ENCODE assay signal across 12 mouse cellular contexts in genomic region chr13:111397061-111397460, GRCm38 (mm10).
DNase-seq lines count a peak whose midpoint lies in the region; ATAC-seq and TF ChIP-seq lines count a peak whose summit lies in the region.
"Had no signal": no experiment of that assay in that cellular context is flagged by ENCODE, and none has a peak within 500 bp of the region (broad histone marks: within the 10 kb centered on the region; RNA-seq: fewer than 3 reads in every experiment).

No protein-coding gene starts in this region.

- ATAC-seq in liver, embryonic 12.5 days: no peak
- ATAC-seq in stomach, embryonic 15.5 days (ENCODE audit: insufficient read depth, low FRiP score, low read depth): no peak

- H3K27me3 ChIP-seq in liver, embryonic 12.5 days (replicated peaks): no peaks in the 10 kb centered on the region
- no peaks in the 10 kb centered on the region for H3K27me3 ChIP-seq in stomach, embryonic 15.5 days (replicated peaks)
- H3K27me3 ChIP-seq: hindbrain, embryonic 13.5 days had no signal

- WGBS in liver, embryonic 12.5 days (ENCODE audit: insufficient replicate concordance): 38% methylated on average over 7 of the region's 7 CpGs
- WGBS in stomach, embryonic 15.5 days: 21% methylated on average over 7 of the region's 7 CpGs

- no peak overlapping the region for H3K4me3 ChIP-seq in layer of hippocampus, adult 2 months
- H3K4me3 ChIP-seq in liver, embryonic 12.5 days: no peak overlapping the region
- no peak overlapping the region for H3K4me3 ChIP-seq in stomach, embryonic 15.5 days (replicated peaks)
- H3K4me3 ChIP-seq: erythroblast, embryonic 14.5 days; hindbrain, embryonic 13.5 days had no signal

- no peaks in the 10 kb centered on the region for H3K36me3 ChIP-seq in liver, embryonic 12.5 days
- no peaks in the 10 kb centered on the region for H3K36me3 ChIP-seq in stomach, embryonic 15.5 days
- H3K36me3 ChIP-seq: hindbrain, embryonic 13.5 days had no signal

- H3K4me1 ChIP-seq in liver, embryonic 12.5 days: peaks cover 13% of the 10 kb centered on the region; the same call in 1 of the 2 replicates
- peaks cover 14% of the 10 kb centered on the region for H3K4me1 ChIP-seq in stomach, embryonic 15.5 days

- H3K4me2 ChIP-seq in liver, embryonic 12.5 days: peak overlapping the region; percentile 22
- no peak overlapping the region for H3K4me2 ChIP-seq in stomach, embryonic 15.5 days
- H3K4me2 ChIP-seq: hindbrain, embryonic 13.5 days had no signal

- H3K9ac ChIP-seq in liver, embryonic 12.5 days: no peak overlapping the region
- H3K9ac ChIP-seq in stomach, embryonic 15.5 days: no peak overlapping the region
- H3K9ac ChIP-seq: hindbrain, embryonic 13.5 days had no signal

- DNase-seq in layer of hippocampus, adult 2 months (ENCODE audit: low spot score in 2 of 2): no peak
- DNase-seq in layer of hippocampus, postnatal 36 days: no peak
- DNase-seq in thymus, postnatal 0 days (ENCODE audit: low spot score): peak; percentile 20
- no peak for DNase-seq in thymus, postnatal 25 days
- DNase-seq in B cell, adult 2 months: no peak
- DNase-seq in frontal cortex, postnatal 10 days (ENCODE audit: low spot score in 2 of 2): no peak
- DNase-seq: cerebellum, adult 9-11 months; left cerebral cortex, postnatal 4 days had no signal

- H3K27ac ChIP-seq in layer of hippocampus, adult 2 months: 0 out of 2 replicates have a peak overlapping the region, but pooled peaks have one; percentile 14
- 0 out of 2 replicates have a peak overlapping the region, but pooled peaks have one; percentile 25 for H3K27ac ChIP-seq in liver, embryonic 12.5 days
- peak overlapping the region; percentile 26; the same call in 1 of the 2 replicates for H3K27ac ChIP-seq in stomach, embryonic 15.5 days
- H3K27ac ChIP-seq: hindbrain, embryonic 13.5 days had no signal

- H3K9me3 ChIP-seq in liver, embryonic 12.5 days (replicated peaks): no peaks in the 10 kb centered on the region
- no peaks in the 10 kb centered on the region for H3K9me3 ChIP-seq in stomach, embryonic 15.5 days
- H3K9me3 ChIP-seq: hindbrain, embryonic 13.5 days had no signal

- no peak for TF ChIP-seq CTCF in layer of hippocampus, adult 2 months (conservative IDR thresholded peaks at IDR 0.05)
